Mouse (Mus musculus) heart, embryonic 14.5 days (tissue): ENCODE data around the gene M1ap. TPM values are rescaled to one million over a fixed set of nuclear protein-coding genes. Genes with fewer than 3 reads are reported as not detected.

Experiments
- ATAC-seq: fragments of 200-750 bp; cut with Nextera tagmentation; 2 replicates; pipeline ENCODE4 v1.8.0; 2017; ENCODE audit warnings: low read depth, moderate TSS enrichment; ENCODE audit not compliant: insufficient number of reproducible peaks, insufficient read depth, low FRiP score
- H3K27ac ChIP-seq, 2 experiments: fragments of 200-500 bp in 1 of 2; fragments of 300-500 bp in 1 of 2; sonication (generic) in 1 of 2; replicated peaks in 1 of 2; 2 replicates each; pipeline ENCODE4 v1.5.1; 2012 to 2014; ENCODE audit warnings: low read depth in 2 of 2, low read length in 2 of 2, control low read depth in 1 of 2, mild to moderate bottlenecking in 1 of 2, mixed read lengths in 1 of 2; ENCODE audit not compliant: control insufficient read depth in 1 of 2, insufficient read depth in 1 of 2
- H3K27me3 ChIP-seq: fragments of 300-500 bp; sonication (generic); 2 replicates; pipeline ENCODE4 v1.6.1; 2014; ENCODE audit warnings: mild to moderate bottlenecking, low read length, control low read depth; ENCODE audit not compliant: control insufficient read depth, insufficient read depth
- H3K36me3 ChIP-seq: fragments of 300-500 bp; sonication (generic); 2 replicates; pipeline ENCODE4 v1.6.1; 2014; ENCODE audit warnings: mild to moderate bottlenecking, control low read depth, low read length, mixed read lengths; ENCODE audit not compliant: control insufficient read depth, insufficient read depth
- H3K4me1 ChIP-seq, 2 experiments: fragments of 200-500 bp in 1 of 2; fragments of 300-500 bp in 1 of 2; sonication (generic) in 1 of 2; 2 replicates each; pipeline ENCODE4 v1.6.1; 2012 to 2014; ENCODE audit warnings: low read length in 2 of 2, control low read depth in 1 of 2, mixed read lengths in 1 of 2; ENCODE audit not compliant: control insufficient read depth in 2 of 2, insufficient read depth in 2 of 2
- H3K4me2 ChIP-seq: fragments of 300-500 bp; sonication (generic); 2 replicates; pipeline ENCODE4 v1.6.1; 2014; ENCODE audit warnings: mild to moderate bottlenecking, low read length
- H3K4me3 ChIP-seq, 2 experiments: fragments of 200-500 bp in 1 of 2; fragments of 300-500 bp in 1 of 2; sonication (generic) in 1 of 2; 2 replicates each; pipeline ENCODE4 v1.5.1; 2012 to 2014; ENCODE audit warnings: low read length in 2 of 2, mild to moderate bottlenecking in 2 of 2, control low read depth in 1 of 2, low read depth in 1 of 2, moderate library complexity in 1 of 2; ENCODE audit not compliant: control insufficient read depth in 1 of 2, insufficient read depth in 1 of 2
- H3K9ac ChIP-seq: fragments of 300-500 bp; sonication (generic); 2 replicates; pipeline ENCODE4 v1.6.1; 2014; ENCODE audit warnings: mild to moderate bottlenecking, low read length
- H3K9me3 ChIP-seq: fragments of 300-500 bp; sonication (generic); 2 replicates; pipeline ENCODE4 v1.6.1; 2016; ENCODE audit warnings: low read length, control low read depth; ENCODE audit not compliant: control insufficient read depth
- WGBS: fragments of 180-500 bp; shearing (Covaris S2); extraction: QIAGEN DNeasy Blood & Tissue Kit; methylation state at CpG from one replicate; pipeline ENCODE4 v1.1.7; 2014; 5-methylcytosine and 5-hydroxymethylcytosine counted together
- polyA plus RNA-seq: library from polyadenylated mRNA; unstranded; fragments of >200 nt; fragmentation: Nextera tagmentation; extraction: Ambion mirVana; gene quantifications from 2 replicates; pipeline ENCODE4 v1.2.1, GENCODE M21; 2014

Gene M1ap
- polyA plus RNA-seq, 1 experiment from 2014 or later: 0.35 TPM

GRCm38 (mm10) chr6:83010010-83010409 is 63.3 kb downstream of the M1ap start:
- Histone ChIP-seq H3K4me1 (peaks cover 7 to 8% of the 10 kb centered on the region in 2 experiments; a peak in 3 of 4 replicates), H3K4me2 (no peak overlapping the region; the same call in 1 of the 2 replicates), H3K9me3 (no peaks in the 10 kb centered on the region), H3K27ac (0 out of 4 replicates have a peak overlapping the region, but pooled peaks of 1 of the 2 experiments have one; percentile 42), H3K4me3 (no peak overlapping the region), H3K9ac (no peak overlapping the region), H3K36me3 (no peaks in the 10 kb centered on the region), H3K27me3 (no peaks in the 10 kb centered on the region)
- no peak for ATAC-seq
- WGBS: 40% methylated on average over 7 of the region's 7 CpGs

GRCm38 (mm10) chr6:83011255-83011654 is 64.6 kb downstream of the M1ap start:
- H3K4me1 ChIP-seq: peaks cover 3 to 6% of the 10 kb centered on the region in 2 experiments; a peak in 2 of 4 replicates
- no peak overlapping the region for H3K9ac ChIP-seq
- no peak overlapping the region for H3K4me2 ChIP-seq
- no peak for ATAC-seq
- 88% methylated on average over 7 of the region's 7 CpGs for WGBS
- no peaks in the 10 kb centered on the region for H3K36me3 ChIP-seq
- H3K27ac ChIP-seq: no peak overlapping the region
- H3K4me3 ChIP-seq: no peak overlapping the region
- H3K27me3 ChIP-seq: no peaks in the 10 kb centered on the region
- no peaks in the 10 kb centered on the region for H3K9me3 ChIP-seq

- Histone ChIP-seq H3K4me1 (peaks cover 5 to 6% of the 10 kb centered on the region in 2 experiments; a peak in 2 of 4 replicates), H3K27me3 (no peaks in the 10 kb centered on the region), H3K36me3 (no peaks in the 10 kb centered on the region), H3K9ac (no peak overlapping the region), H3K4me2 (no peak overlapping the region), H3K9me3 (no peaks in the 10 kb centered on the region), H3K27ac (no peak overlapping the region), H3K4me3 (no peak overlapping the region)
- ATAC-seq: no peak
- 79% methylated on average over 6 of the region's 6 CpGs for WGBS
Observed at GRCm38 (mm10) chr6:83011756-83012155, 65.1 kb downstream of the M1ap start.

- Histone ChIP-seq H3K9me3 (no peaks in the 10 kb centered on the region), H3K27ac (no peak overlapping the region), H3K27me3 (no peaks in the 10 kb centered on the region), H3K4me2 (no peak overlapping the region), H3K4me3 (no peak overlapping the region), H3K9ac (no peak overlapping the region), H3K36me3 (no peaks in the 10 kb centered on the region), H3K4me1 (peaks cover 6 to 10% of the 10 kb centered on the region in 2 experiments; a peak in 3 of 4 replicates)
- no peak for ATAC-seq
- WGBS: 81% methylated on average over 5 of the region's 5 CpGs
Observed at GRCm38 (mm10) chr6:83013444-83013843, 66.7 kb downstream of the M1ap start.

- no peaks in the 10 kb centered on the region for H3K27me3 ChIP-seq
- no peaks in the 10 kb centered on the region for H3K36me3 ChIP-seq
- WGBS: 37% methylated on average over 12 of the region's 12 CpGs
- no peaks in the 10 kb centered on the region for H3K9me3 ChIP-seq
- no peak for ATAC-seq
- no peak overlapping the region for H3K4me2 ChIP-seq
- no peak overlapping the region for H3K27ac ChIP-seq
- H3K9ac ChIP-seq: no peak overlapping the region
- peaks cover 6 to 10% of the 10 kb centered on the region in 2 experiments; a peak in 3 of 4 replicates for H3K4me1 ChIP-seq
- H3K4me3 ChIP-seq: no peak overlapping the region
Observed at GRCm38 (mm10) chr6:83014482-83015466, 68.1 kb downstream of the M1ap start.

- 84% methylated on average over 2 of the region's 2 CpGs for WGBS
- no peak overlapping the region for H3K4me3 ChIP-seq
- no peaks in the 10 kb centered on the region for H3K9me3 ChIP-seq
- H3K36me3 ChIP-seq: no peaks in the 10 kb centered on the region
- peaks cover 3 to 7% of the 10 kb centered on the region in 2 experiments; a peak in 3 of 4 replicates for H3K4me1 ChIP-seq
- no peak for ATAC-seq
- H3K27me3 ChIP-seq: no peaks in the 10 kb centered on the region
- no peak overlapping the region for H3K9ac ChIP-seq
- H3K27ac ChIP-seq: no peak overlapping the region
- H3K4me2 ChIP-seq: no peak overlapping the region
Observed at GRCm38 (mm10) chr6:83015749-83016148, 69.0 kb downstream of the M1ap start.

GRCm38 (mm10) chr6:83017190-83017589 is 70.5 kb downstream of the M1ap start:
- Histone ChIP-seq H3K27ac (0 out of 4 replicates have a peak overlapping the region, but pooled peaks have one; percentile 7 to 12), H3K4me1 (peaks cover 3 to 7% of the 10 kb centered on the region in 2 experiments; a peak in 3 of 4 replicates), H3K27me3 (no peaks in the 10 kb centered on the region), H3K9ac (no peak overlapping the region), H3K4me2 (no peak overlapping the region), H3K9me3 (no peaks in the 10 kb centered on the region), H3K4me3 (no peak overlapping the region), H3K36me3 (no peaks in the 10 kb centered on the region)
- no peak for ATAC-seq
- WGBS: 6% methylated on average over 3 of the region's 3 CpGs
